Mouse (Mus musculus) thymus, adult 2 months (tissue): Measurements from ENCODE around the gene Rgs10.

Source experiments
- CTCF ChIP-seq: fragments of 200-500 bp; IDR thresholded peaks from 2 replicates; pipeline ENCODE4 v1.5.1; 2012; ENCODE audit warnings: mild to moderate bottlenecking, control low read depth, low read length, moderate library complexity, borderline replicate concordance; ENCODE audit not compliant: control insufficient read depth, poor library complexity, insufficient read depth; ENCODE audit errors: extremely low read depth
- POLR2A ChIP-seq: fragments of 200-500 bp; IDR thresholded peaks from 2 replicates; pipeline ENCODE4 v1.6.1; 2012; ENCODE audit warnings: mild to moderate bottlenecking, low read length, control low read depth, moderate library complexity; ENCODE audit not compliant: control insufficient read depth, poor library complexity, insufficient read depth; ENCODE audit errors: extremely low read depth

- no peak for TF ChIP-seq CTCF
- TF ChIP-seq POLR2A: no peak
Measured at GRCm38 (mm10) chr7:128381811-128382526, 36.6 kb downstream of the Rgs10 start.
